Mouse (Mus musculus): ENCODE data around the gene Rab43.

DNA sequence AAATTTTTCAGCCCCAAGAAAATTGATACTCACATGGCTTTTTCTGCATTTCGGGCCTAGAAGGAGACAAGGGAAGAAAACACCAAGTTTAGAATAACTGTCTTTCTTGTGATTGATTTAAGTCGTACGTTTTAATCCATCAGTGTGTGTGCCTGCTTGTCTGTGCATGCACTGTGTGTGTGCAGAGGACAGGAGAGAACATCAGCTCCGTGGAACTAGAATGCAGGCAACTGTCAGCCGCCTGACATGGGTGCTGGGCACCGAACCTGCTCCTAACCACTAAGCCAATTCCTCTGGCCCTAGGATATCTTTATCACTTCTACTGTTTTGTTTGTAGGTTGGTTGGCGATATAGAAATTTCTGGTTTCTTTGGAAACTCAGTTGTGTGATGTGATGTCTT is 23.7 kb upstream of the Rab43 start, which contains the start of gene Gm45140:
- TF ChIP-seq CTCF (IDR thresholded peaks at IDR 0.05; ENCODE audit: insufficient read depth, low read length): no peak
- TF ChIP-seq POLR2A (IDR thresholded peaks at IDR 0.05; ENCODE audit: borderline replicate concordance, extremely low read depth, low read depth, low read length): no peak
